Comparison of ENCODE assay signal across 8 mouse cellular contexts in the genomic region with DNA sequence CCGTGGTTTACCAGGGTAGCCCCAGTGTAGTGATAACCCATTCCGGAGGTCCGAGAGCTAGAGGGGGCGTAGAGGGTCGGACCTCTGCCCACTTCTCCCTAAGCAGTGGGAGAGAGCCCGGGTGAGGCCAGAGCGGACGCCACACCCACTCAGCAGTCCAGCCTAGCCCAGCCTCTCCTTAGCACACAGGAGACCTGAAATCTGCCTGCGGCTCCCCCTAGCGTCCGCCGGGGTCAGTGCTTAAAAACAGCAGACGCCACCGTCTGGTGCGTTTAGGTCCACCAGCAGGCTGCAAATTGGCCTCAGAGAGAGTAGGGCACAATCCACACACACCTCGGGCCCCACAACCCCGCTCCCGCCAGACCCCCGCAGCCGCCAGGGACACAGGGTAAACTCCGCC. TPM values are rescaled to one million over a fixed set of nuclear protein-coding genes. Genes with fewer than 3 reads are reported as not detected.
DNase-seq lines count a peak whose midpoint lies in the region; ATAC-seq and TF ChIP-seq lines count a peak whose summit lies in the region.

No protein-coding gene starts in this region.

- H3K9me3 ChIP-seq in MEL (replicated peaks; ENCODE audit: insufficient read depth, low read length), result no peaks in the 10 kb centered on the region
- no peaks in the 10 kb centered on the region for H3K9me3 ChIP-seq in hindbrain, embryonic 11.5 days (ENCODE audit: control insufficient read depth, low read length)

- no peaks in the 10 kb centered on the region for H3K36me3 ChIP-seq in MEL (ENCODE audit: control insufficient read depth in 1 of 2, insufficient read depth in 2 of 2, low read length in 2 of 2)
- no peaks in the 10 kb centered on the region for H3K36me3 ChIP-seq in hindbrain, embryonic 11.5 days (ENCODE audit: control insufficient read depth, insufficient read depth, low read length)

- H3K79me2 ChIP-seq in MEL (ENCODE audit: control insufficient read depth, insufficient read depth, low read length, poor library complexity), result no peaks in the 10 kb centered on the region

- peak; percentile 85 for DNase-seq in MEL (ENCODE audit: low read depth, low spot score)
- DNase-seq in cerebellum, adult 9-10 months, result peak; percentile 87
- DNase-seq in frontal cortex, adult 2 months (ENCODE audit: extremely low spot score in 1 of 2, low spot score in 1 of 2), result peak; percentile 72 to 94
- DNase-seq in hindbrain, embryonic 11.5 days (ENCODE audit: low spot score), result peak; percentile 94
- peak; percentile 90 to 93 for DNase-seq in layer of hippocampus, postnatal 10 days (ENCODE audit: low spot score in 2 of 2)
- peak; percentile 95 for DNase-seq in lung, postnatal 10 days
- DNase-seq in ovary, postnatal 36 days (ENCODE audit: low spot score), result peak; percentile 88
- peak; percentile 81 for DNase-seq in thymus, postnatal 14 days

- WGBS in hindbrain, embryonic 11.5 days, result 2% methylated on average over 21 of the region's 21 CpGs

- no peak for TF ChIP-seq POLR2A in MEL (IDR thresholded peaks at IDR 0.05; ENCODE audit: control insufficient read depth in 1 of 2, insufficient read depth in 1 of 2, low read depth in 1 of 2, low read length in 2 of 2, poor library complexity in 1 of 2)

- no peak overlapping the region for H3K4me3 ChIP-seq in MEL (ENCODE audit: control insufficient read depth in 1 of 2, insufficient read depth in 1 of 2, low read depth in 2 of 2, low read length in 2 of 2)
- peak overlapping the region; percentile 10; the same call in 1 of the 2 replicates for H3K4me3 ChIP-seq in hindbrain, embryonic 11.5 days (ENCODE audit: low read depth, low read length)

- H3K4me1 ChIP-seq in MEL (ENCODE audit: control insufficient read depth in 1 of 2, insufficient read depth in 2 of 2, low read length in 2 of 2), result no peaks in the 10 kb centered on the region
- peaks cover 2% of the 10 kb centered on the region for H3K4me1 ChIP-seq in hindbrain, embryonic 11.5 days (replicated peaks; ENCODE audit: control insufficient read depth, insufficient read depth, low read length)

- TF ChIP-seq EP300 in MEL (IDR thresholded peaks at IDR 0.05; ENCODE audit: low read depth in 1 of 2, low read length in 2 of 2), result no peak

- ATAC-seq in hindbrain, embryonic 11.5 days (ENCODE audit: low FRiP score), result peak; percentile 72

- TF ChIP-seq RAD21 in MEL (IDR thresholded peaks at IDR 0.05; ENCODE audit: low read depth, low read length), result peak; percentile 43

- peak overlapping the region; percentile 38 for H3K4me2 ChIP-seq in hindbrain, embryonic 11.5 days (replicated peaks; ENCODE audit: low read depth, low read length)

- peaks cover 0 to 4% of the 10 kb centered on the region in 2 experiments; a peak in 2 of 4 replicates for H3K27me3 ChIP-seq in MEL (ENCODE audit: control insufficient read depth in 1 of 2, insufficient read depth in 2 of 2, low read length in 2 of 2)
- H3K27me3 ChIP-seq in hindbrain, embryonic 11.5 days (ENCODE audit: control insufficient read depth, insufficient read depth, low read length), result 0 out of 2 replicates have a peak, but pooled peaks cover 4% of the 10 kb centered on the region

- peak; percentile 83 to 100 (median 99) for TF ChIP-seq CTCF in MEL (IDR thresholded peaks at IDR 0.05 in 2 of 3, conservative IDR thresholded peaks at IDR 0.05 in 1 of 3; ENCODE audit: control insufficient read depth in 1 of 3, insufficient read depth in 1 of 3, low read depth in 2 of 3, low read length in 3 of 3, poor library complexity in 1 of 3, severe bottlenecking in 1 of 3)

- no peak overlapping the region for H3K9ac ChIP-seq in MEL (ENCODE audit: control insufficient read depth, low read depth, low read length, poor library complexity, severe bottlenecking)
- H3K9ac ChIP-seq in hindbrain, embryonic 11.5 days (ENCODE audit: low read depth, low read length), result peak overlapping the region; percentile 38; the same call in 1 of the 2 replicates

- no peak overlapping the region for H3K27ac ChIP-seq in MEL (ENCODE audit: control insufficient read depth, low read depth, low read length)
- H3K27ac ChIP-seq in hindbrain, embryonic 11.5 days (ENCODE audit: low read depth, low read length), result no peak overlapping the region

TF ChIP-seq in MEL, 35 proteins besides CTCF, POLR2A, EP300 and RAD21:
- 0 out of 2 replicates have a peak, but pooled peaks have one; percentile 5 for TF ChIP-seq MEF2A (IDR thresholded peaks at IDR 0.05; ENCODE audit: extremely low read depth, insufficient replicate concordance, low read depth, low read length, poor library complexity, severe bottlenecking)
- TF ChIP-seq TCF12 (IDR thresholded peaks at IDR 0.05; ENCODE audit: low read depth, low read length), result 0 out of 2 replicates have a peak, but pooled peaks have one; percentile 13
- no peak for TF ChIP-seq USF1 (IDR thresholded peaks at IDR 0.05; ENCODE audit: low read depth, low read length)
- TF ChIP-seq ETS1 (IDR thresholded peaks at IDR 0.05; ENCODE audit: low read depth, low read length), result no peak
- no peak for TF ChIP-seq NELFE (IDR thresholded peaks at IDR 0.05; ENCODE audit: low read depth, low read length)
- TF ChIP-seq UBTF (IDR thresholded peaks at IDR 0.05; ENCODE audit: borderline replicate concordance, insufficient read depth, low read depth, low read length), result no peak
- TF ChIP-seq TAL1 (IDR thresholded peaks at IDR 0.05; ENCODE audit: low read length), result no peak
- TF ChIP-seq ZKSCAN1 (IDR thresholded peaks at IDR 0.05; ENCODE audit: low read depth, low read length), result no peak
- TF ChIP-seq SMC3 (IDR thresholded peaks at IDR 0.05; ENCODE audit: low read depth, low read length), result peak; percentile 82
- TF ChIP-seq CHD1 (IDR thresholded peaks at IDR 0.05; ENCODE audit: low read depth, low read length), result no peak
- TF ChIP-seq MAFK (IDR thresholded peaks at IDR 0.05; ENCODE audit: borderline replicate concordance, low read depth, low read length), result no peak
- TF ChIP-seq ZMIZ1 (IDR thresholded peaks at IDR 0.05; ENCODE audit: low read depth, low read length), result no peak
- peak; percentile 28 for TF ChIP-seq ZC3H11A (IDR thresholded peaks at IDR 0.05; ENCODE audit: low read depth, low read length)
- TF ChIP-seq MYC (IDR thresholded peaks at IDR 0.05; ENCODE audit: low read depth, low read length), result no peak
- no peak for TF ChIP-seq HCFC1 (IDR thresholded peaks at IDR 0.05; ENCODE audit: low read depth, low read length)
- TF ChIP-seq CHD2 (IDR thresholded peaks at IDR 0.05; ENCODE audit: low read length), result no peak
- TF ChIP-seq SIN3A (IDR thresholded peaks at IDR 0.05; ENCODE audit: low read length), result no peak
- no peak for TF ChIP-seq GATA1 (IDR thresholded peaks at IDR 0.05; ENCODE audit: low read depth, low read length)
- no peak for TF ChIP-seq MAZ (IDR thresholded peaks at IDR 0.05; ENCODE audit: low read depth, low read length)
- no peak for TF ChIP-seq BHLHE40 (IDR thresholded peaks at IDR 0.05; ENCODE audit: borderline replicate concordance, low read depth, low read length)
- TF ChIP-seq ZNF384 (IDR thresholded peaks at IDR 0.05; ENCODE audit: low read depth, low read length), result no peak
- TF ChIP-seq TBP (IDR thresholded peaks at IDR 0.05; ENCODE audit: low read depth, low read length), result no peak

RNA-seq across cellular contexts. Expression of gene Exoc3l4, which starts 3.5 kb away (rescaled TPM):
- 0.04 TPM in 1 of 2 replicates, not detected in the other for total RNA-seq in MEL (2012; rRNA removed)
- under 1 TPM in 1 of 2 experiments, not detected in 1; 0.17 TPM for polyA plus RNA-seq in MEL (2012; ENCODE audit: insufficient read depth in 1 of 2, insufficient read length in 2 of 2, low read depth in 1 of 2, low replicate concordance in 2 of 2, missing spikeins in 1 of 2)
- polyA plus RNA-seq in frontal cortex, adult 2 months (2012; rRNA removed), result 3.8 and 4.8 TPM in 2 replicates
- polyA plus RNA-seq in hindbrain, embryonic 11.5 days (2014; fragmentation: Nextera tagmentation; extraction: Ambion mirVana), result 3.5 and 3.8 TPM in 2 replicates
- 1 to 10 TPM in 1 of 2 experiments, under 1 TPM in 1; 0.41 to 1.1 TPM for total RNA-seq in layer of hippocampus, postnatal 10 days (2021)

RNA-seq across cellular contexts. Expression of gene Lbhd2, which starts 6.7 kb away (rescaled TPM):
- not detected in 2 replicates for total RNA-seq in MEL (2012; rRNA removed)
- not detected for polyA plus RNA-seq in MEL (2012; ENCODE audit: insufficient read depth in 1 of 2, insufficient read length in 2 of 2, low read depth in 1 of 2, low replicate concordance in 2 of 2, missing spikeins in 1 of 2)
- 23.2 and 24.5 TPM in 2 replicates for polyA plus RNA-seq in frontal cortex, adult 2 months (2012; rRNA removed)
- polyA plus RNA-seq in hindbrain, embryonic 11.5 days (2014; fragmentation: Nextera tagmentation; extraction: Ambion mirVana), result 0.47 TPM in 1 of 2 replicates, not detected in the other
- 1 to 10 TPM in 1 of 2 experiments, under 1 TPM in 1; 0.96 to 1.3 TPM for total RNA-seq in layer of hippocampus, postnatal 10 days (2021)

RNA-seq across cellular contexts. Expression of gene Tnfaip2, which starts 29.0 kb away (rescaled TPM):
- 62.5 and 77.2 TPM in 2 replicates for total RNA-seq in MEL (2012; rRNA removed)
- 10 to 100 TPM; 51.4 to 66.8 TPM for polyA plus RNA-seq in MEL (2012; ENCODE audit: insufficient read depth in 1 of 2, insufficient read length in 2 of 2, low read depth in 1 of 2, low replicate concordance in 2 of 2, missing spikeins in 1 of 2)
- polyA plus RNA-seq in frontal cortex, adult 2 months (2012; rRNA removed), result 1.0 and 1.5 TPM in 2 replicates
- 1.9 and 2.0 TPM in 2 replicates for polyA plus RNA-seq in hindbrain, embryonic 11.5 days (2014; fragmentation: Nextera tagmentation; extraction: Ambion mirVana)
- total RNA-seq in layer of hippocampus, postnatal 10 days (2021), result under 1 TPM; 0.62 to 0.71 TPM

RNA-seq across cellular contexts. Expression of gene Cdc42bpb, which starts 35.8 kb away (rescaled TPM):
- total RNA-seq in MEL (2012; rRNA removed), result not detected in 2 replicates
- not detected for polyA plus RNA-seq in MEL (2012; ENCODE audit: insufficient read depth in 1 of 2, insufficient read length in 2 of 2, low read depth in 1 of 2, low replicate concordance in 2 of 2, missing spikeins in 1 of 2)
- 175 and 184 TPM in 2 replicates for polyA plus RNA-seq in frontal cortex, adult 2 months (2012; rRNA removed)
- 28.6 and 31.9 TPM in 2 replicates for polyA plus RNA-seq in hindbrain, embryonic 11.5 days (2014; fragmentation: Nextera tagmentation; extraction: Ambion mirVana)
- total RNA-seq in layer of hippocampus, postnatal 10 days (2021), result 100 to 1,000 TPM; 138 to 143 TPM

Comparison
In these comparisons a context has a peak if more than half of its experiments do, and no peak if none do; other contexts are left out.
1. RNA of gene Lbhd2, which starts 6.7 kb away (polyA plus RNA-seq): 23.2 to 24.5 TPM in frontal cortex, adult 2 months; 0.47 TPM in hindbrain, embryonic 11.5 days and not detected in MEL; every median in the first group is over 10 times any median in the second.
2. RNA of gene Tnfaip2, which starts 29.0 kb away (polyA plus RNA-seq): 51.4 to 66.8 TPM in MEL; 1.9 to 2.0 TPM in hindbrain, embryonic 11.5 days and 1.0 to 1.5 TPM in frontal cortex, adult 2 months; every median in the first group is over 10 times any median in the second.
3. Peak in every context shown above with its lines, with median percentiles within 50 percentile points of each other: DNase-seq.